Mouse (Mus musculus) large intestine, adult 2 months (tissue): Measurements from ENCODE around the gene Rgs9. TPM values are rescaled to one million over a fixed set of nuclear protein-coding genes. Genes with fewer than 3 reads are reported as not detected.
"Not testable (repeated sequence)": the region's sequence is repeated elsewhere in the genome, so short reads cannot be mapped to it uniquely, and the experiment has no call there.

Source experiments
- DNase-seq: peaks from one replicate; pipeline ENCODE4 v3.0.0-alpha.2; 2012; ENCODE audit warnings: low read depth, low spot score
- WGBS: fragments of 180-500 bp; shearing (Covaris S2); methylation state at CpG from one replicate; pipeline ENCODE4 v1.1.7; 2018; 5-methylcytosine and 5-hydroxymethylcytosine counted together
- polyA plus RNA-seq: library from polyadenylated mRNA; depleted of rRNA; stranded (reverse); fragments of >200 nt; gene quantifications from 2 replicates; pipeline ENCODE4 v1.2.3, GENCODE M21; 2012; rRNA removed

The Rgs9 gene
- 2.0 and 3.3 TPM in 2 replicates for polyA plus RNA-seq

DNA sequence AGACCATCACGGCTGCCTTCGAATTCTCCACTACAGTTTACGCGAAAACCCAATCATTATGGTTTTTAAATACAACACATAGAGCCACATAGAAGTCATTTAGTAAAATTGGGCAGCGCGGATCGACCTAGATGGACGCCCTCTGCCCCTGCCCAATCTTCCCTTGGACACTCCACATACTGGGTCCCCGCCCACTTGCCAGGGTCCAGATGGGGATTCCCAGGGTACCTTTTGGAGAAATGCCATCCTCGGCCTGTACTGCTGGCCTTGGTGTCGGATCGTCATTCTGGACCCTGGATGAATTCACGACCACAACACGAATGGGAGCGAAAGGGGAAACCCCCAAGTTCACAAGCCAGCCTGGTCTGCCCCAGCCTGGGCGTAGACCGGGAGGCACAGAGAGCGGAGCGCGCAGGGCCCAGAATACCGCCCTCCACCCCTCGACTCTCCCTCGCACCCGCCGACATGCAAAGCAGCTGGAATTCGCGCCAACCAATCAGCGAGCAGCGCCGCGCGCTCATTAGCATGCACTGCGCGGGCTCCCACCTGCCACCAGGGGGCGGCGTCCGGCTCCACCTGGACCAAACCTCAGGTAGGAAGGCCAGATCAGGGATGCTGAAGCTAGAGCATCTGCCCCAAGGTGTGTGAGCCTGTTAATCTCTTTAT, at the start of gene Rgs9:
Rgs9 (minus strand) TSS at position 420 of the 666 bp plus-strand sequence.
- WGBS: 5% methylated on average over 37 of the region's 37 CpGs
- peak; percentile 64 for DNase-seq

DNA sequence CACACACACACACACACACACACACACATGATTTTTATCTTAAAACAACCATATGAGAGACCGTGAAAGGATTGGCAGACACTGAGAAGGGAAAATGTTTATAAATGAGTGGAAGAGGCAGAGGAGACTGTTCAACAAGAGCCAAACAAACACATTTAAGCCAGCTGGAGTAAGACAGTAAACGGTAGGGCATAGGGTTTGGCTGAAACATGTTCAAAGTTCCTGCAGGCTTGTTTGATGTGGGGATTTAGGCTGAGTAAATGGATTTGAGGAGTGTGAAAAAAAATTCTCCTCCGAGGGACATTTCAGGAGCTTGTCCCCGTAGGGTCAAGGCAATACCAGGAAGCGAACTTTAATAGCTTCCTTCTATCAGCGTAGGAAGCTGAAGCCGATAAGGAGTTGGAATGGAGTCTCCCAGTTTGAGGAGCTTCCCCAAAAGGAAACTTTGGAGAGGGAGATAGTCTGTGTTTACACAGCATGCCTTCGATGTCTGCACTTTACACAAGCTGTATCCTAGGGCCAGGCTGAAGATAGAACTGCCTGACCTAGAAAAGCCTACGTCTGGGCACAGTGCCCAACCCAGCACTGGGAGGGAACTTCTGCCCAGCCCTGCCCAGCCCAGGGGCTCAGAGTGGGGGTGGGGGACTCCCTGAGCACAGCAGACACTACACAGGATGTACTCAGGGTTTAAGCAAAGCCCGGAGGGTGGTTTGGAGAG, 49.5 kb upstream of the Rgs9 start:
- DNase-seq: no peak
- WGBS: 4% methylated on average over 10 of the region's 10 CpGs

DNA sequence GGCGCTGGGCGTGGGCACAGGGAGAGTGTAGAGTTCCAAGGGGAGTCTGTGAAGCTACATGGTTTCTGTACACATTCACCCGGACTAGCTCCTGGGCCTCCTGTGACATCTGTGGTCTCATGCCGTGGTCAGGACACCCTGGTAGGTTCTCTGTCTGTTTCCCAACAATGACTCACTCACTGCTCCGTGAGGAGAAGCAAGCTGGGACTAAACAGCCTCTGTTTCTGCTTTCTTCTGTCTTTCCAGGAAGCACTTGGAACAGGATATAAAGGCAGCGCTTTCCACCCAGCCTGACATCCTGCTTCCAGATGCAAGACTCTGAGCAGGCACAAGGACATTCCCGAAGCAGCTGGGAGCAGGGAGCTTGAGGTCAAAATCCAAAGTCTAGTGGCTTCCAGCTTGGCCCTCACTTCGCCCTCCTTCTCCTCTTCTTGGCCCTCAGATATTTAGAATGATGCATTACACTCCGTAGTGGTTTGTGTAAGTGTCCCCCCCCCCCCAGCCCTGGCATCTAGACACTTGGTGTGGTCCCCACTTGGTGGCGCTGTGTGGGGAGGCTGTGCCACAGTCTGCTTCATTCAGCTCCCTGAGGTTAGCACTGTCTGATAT, 46.2 kb upstream of the Rgs9 start:
- no peak for DNase-seq

DNA sequence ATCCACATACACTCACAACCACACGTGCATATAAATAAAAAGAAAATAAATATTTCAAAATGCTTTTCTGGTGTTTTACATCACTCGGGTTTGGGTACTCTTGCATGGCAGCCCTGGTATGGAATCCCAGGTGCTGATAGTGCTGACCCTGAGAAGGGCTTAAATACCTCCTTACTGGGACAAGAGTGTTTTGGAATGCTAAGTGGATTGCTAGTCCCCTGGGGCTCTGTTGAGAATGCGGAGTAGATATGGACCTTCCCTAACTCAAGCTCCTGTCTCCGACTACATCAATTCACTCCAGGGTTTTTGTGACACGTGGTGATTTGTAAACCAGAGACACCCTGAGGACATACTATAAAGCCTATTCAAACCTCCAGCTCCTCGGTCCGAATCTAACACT, 45.6 kb upstream of the Rgs9 start:
- WGBS: 59% methylated on average over 7 of the region's 7 CpGs
- DNase-seq: no peak

More for the DNA sequence above, 46.2 kb upstream of the Rgs9 start:
- WGBS: 21% methylated on average over 10 of the region's 10 CpGs

DNA sequence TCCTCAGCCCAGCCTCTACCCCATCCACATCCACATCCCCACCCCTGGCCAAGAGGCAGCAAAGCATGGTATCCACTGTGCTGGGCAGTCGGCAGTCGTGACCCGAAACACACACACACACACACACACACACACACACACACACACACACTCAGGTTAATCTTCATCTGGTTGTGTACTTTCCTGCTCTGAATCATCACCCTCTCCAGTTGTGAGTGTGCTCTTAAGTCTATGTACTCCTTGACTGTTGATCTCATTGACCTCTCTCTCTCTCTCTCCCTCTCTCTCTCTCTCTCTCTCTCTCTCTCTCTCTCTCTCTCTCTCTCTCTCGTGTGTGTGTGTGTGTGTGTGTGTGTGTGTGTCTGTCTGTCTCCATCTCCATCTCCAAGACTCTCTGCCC, 44.7 kb upstream of the Rgs9 start:
- WGBS: 82% methylated on average over 4 of the region's 4 CpGs
- DNase-seq: not testable (repeated sequence)

DNA sequence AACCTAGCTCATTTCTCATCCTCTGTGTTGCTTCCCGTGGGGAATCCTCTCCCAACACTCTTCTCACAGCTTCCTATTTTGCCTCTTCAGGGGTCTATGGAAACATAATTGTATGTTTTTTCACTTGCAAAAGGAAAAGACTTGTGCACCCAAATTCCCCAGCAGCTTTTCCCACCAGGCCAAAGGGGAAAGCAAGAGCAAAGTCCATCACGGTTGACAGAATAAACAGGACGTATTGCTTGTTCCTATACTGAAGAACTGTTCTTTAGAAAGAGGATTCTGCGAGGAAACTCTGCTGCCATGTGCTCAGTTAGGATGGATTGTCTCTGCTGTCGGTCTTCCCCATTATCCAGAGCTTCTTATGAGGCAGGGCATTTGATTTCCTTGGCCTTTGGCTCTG, 42.6 kb upstream of the Rgs9 start:
- no peak for DNase-seq
- 36% methylated on average over 5 of the region's 5 CpGs for WGBS

DNA sequence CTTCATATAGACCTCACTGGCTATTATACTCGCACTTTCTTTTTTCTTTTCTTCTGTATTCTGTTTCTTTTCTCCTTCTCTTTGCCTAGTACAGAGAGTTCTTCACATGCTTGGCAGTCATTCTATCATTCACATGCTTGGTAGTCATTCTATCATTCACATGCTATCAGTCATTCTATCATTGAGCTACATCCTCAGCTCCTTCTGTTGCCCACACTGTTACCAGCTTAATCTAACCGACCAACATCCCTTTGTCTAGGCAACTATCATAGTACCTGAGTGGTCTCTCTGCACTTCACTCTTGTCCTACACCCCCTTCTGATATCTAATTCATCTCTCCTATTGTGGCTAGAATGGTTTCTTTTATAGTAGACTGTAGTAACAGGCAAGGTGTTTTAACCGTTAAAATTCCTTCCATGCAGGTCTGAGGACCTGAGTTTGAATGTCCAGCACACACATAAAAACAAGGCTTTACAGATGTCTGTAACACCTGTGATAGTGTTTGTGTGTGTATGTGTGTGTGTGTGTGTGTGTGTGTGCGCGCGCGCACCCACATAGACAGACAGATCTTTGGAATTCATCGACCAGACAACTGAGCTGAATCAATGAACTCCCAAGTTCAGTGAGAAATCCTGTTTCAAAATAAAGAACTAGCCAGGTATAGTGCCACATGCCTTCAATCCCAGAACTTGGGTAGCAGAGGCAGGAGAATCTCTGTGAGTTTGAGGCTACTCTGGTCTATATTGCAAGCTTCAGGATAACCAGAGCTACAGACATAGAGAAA, 41.4 kb upstream of the Rgs9 start:
- 96% methylated on average over 8 of the region's 8 CpGs for WGBS
- no peak for DNase-seq

DNA sequence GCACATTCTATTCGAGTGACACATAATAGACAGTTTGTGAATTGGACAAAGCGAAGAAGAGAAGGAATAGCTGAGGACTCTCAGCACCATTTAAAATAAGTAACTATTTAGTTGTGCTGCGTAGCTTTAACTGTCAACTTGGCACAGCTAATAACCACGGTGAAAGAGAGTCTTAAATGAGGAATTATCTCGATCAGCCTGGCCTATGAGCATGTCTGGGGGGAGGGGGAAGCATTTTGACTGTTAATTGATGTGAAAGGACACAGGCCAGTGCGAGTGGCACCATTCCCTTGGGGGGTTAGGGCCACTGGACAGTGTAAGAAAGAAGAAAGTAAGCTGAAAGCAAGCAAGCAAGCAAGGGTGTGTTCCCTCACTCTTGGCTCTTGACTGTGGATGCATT, 38.0 kb upstream of the Rgs9 start:
- DNase-seq: no peak
- WGBS: 59% methylated on average over 6 of the region's 6 CpGs

DNA sequence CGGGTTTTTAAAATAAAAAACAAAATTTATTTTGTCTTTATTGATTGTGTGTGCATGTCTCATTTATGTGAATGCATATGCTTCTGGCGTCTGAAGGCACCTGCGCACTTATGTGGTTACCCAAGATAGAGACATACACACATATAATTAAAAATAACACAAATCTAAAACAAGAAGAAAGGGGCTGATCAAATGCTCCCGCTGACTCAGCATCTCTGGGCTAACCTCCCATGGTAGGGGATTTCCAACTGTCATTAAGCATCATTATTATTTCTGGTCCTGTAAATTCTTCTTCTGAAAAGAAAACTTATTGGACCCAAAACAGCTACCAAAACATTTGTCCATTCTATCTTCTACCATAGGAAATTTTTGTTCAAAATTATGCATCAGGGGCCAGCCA, 36.8 kb upstream of the Rgs9 start:
- 91% methylated on average over 4 of the region's 4 CpGs for WGBS
- no peak for DNase-seq

DNA sequence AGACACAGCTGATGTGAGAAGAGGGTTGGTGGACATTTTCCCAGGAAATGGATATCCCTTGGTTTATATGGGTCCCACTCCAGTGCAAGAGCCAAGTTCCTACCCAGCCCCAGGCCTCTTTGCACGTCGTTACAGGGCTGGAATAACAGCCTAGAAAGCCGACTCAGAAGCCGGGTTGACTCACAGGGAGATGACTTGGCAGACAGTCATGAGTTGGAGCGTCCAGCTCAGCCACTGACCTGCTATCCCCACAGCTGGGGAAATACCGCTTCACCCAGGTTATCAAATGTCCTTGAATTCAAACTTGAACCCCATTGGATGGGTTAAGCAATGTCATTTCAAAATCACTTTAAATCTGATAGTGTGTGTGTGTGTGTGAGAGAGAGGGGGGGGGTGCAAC, 34.8 kb upstream of the Rgs9 start:
- no peak for DNase-seq
- 60% methylated on average over 6 of the region's 6 CpGs for WGBS

DNA sequence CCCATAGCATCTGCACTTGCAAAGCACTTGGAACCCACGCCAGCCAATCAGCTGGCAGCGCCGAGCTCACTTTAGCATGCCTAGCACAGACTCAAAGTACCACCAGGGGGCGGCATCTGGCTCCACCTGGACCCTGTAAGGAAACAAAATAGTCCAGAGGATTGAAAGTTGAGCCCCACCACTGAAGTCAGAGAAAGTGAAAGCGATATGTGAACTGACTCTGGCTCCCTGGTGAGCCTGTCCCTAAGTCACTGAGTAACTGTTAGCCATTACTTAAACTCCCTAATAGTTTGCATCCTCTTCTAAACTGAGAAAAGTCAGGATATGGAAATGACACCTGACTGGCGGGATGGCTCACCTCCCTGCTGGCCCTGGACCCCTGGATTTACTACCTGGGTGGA, 33.5 kb upstream of the Rgs9 start:
- peak; percentile 93 for DNase-seq
- 3% methylated on average over 6 of the region's 6 CpGs for WGBS

DNA sequence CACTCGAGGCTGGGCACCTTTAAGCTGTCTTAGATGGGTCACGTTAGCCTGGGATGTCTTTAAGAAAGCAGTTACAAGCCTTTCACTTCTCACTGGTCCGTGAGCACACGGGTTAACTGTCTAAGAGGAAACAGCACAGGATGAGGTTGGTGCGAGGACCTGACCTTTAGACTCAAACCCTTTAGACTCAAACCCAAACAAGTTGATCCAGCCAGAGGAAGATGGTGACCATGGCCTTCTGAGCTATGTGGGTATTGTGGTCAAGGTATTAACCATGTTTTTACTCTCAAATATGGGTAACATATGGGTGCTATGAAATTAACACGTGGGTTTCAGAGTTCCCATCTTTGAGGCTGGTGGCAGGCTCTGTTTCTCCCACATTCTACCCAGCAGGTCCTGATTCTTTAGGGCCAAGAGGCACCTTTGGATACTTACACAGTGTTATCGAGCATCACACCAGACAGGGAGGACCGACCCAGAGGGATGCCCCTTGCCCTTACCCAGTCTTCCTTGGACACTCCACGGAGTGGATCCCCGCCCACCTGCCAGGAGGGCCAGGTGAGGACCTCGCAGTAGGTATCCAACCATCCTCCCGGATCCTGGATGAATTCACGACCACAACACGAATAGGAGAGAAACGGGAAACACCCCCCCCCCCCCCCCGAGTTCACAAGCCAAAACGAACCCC, 32.9 kb upstream of the Rgs9 start:
- 23% methylated on average over 17 of the region's 17 CpGs for WGBS
- DNase-seq: no peak

DNA sequence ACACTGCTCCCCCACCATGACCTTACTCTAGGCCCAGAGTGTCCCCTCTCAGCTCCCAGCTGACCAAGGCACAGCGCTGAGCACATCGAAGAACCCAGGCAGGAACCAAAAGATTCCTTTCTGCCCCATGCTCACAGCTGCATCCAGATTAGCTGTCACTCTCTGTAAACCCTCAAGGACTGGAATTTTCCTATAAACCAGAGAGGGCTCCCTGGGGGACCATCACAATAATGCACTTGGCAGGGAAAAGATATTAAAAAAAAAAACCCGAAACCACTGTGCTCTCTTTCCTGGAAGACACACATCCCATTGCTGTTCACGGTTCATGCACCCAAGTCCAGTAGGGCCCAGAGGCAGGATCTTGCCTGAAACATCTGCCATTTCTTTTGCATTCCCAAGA, 31.4 kb upstream of the Rgs9 start:
- 72% methylated on average over 4 of the region's 4 CpGs for WGBS
- no peak for DNase-seq

DNA sequence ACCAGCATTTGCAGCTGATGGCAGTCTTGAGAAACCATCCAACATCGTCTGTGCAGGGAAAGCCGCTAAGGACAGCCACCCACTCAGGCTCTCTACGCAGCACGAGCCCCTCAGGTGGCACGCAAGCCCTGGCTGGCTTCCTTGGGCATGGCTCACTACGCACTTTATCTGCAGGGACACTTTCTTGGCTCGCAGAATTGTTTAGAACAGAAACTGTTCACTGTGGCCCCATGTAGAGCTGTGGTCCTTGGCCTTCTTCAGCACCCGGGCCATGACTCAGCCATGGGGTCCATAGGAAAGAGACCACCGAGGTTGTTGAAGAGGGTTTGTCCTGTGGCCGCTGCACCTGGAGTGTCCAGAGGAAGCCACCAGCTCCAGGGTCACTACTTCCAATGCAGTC, 30.0 kb upstream of the Rgs9 start:
- WGBS: 86% methylated on average over 10 of the region's 10 CpGs
- DNase-seq: no peak

DNA sequence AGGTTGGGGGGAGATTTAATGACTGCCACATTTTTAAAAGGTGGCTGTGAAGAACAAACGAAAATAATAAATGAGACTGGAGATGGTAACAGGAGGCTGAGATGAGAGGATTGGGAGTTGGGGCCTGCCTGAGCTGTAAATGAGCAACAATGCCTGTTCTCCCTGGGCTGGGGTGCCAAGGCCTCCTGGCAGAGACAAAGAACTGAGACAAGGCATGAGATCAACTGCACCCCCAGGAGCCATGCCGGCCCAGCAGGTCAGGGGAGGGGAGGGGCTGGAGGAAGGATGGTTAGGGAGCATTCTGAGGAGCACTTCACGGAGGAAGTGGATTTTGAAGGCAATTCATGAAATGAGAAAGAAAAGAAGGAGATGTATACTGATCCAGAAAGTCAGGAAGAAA, 29.5 kb upstream of the Rgs9 start:
- no peak for DNase-seq
- WGBS: 64% methylated on average over 3 of the region's 3 CpGs

DNA sequence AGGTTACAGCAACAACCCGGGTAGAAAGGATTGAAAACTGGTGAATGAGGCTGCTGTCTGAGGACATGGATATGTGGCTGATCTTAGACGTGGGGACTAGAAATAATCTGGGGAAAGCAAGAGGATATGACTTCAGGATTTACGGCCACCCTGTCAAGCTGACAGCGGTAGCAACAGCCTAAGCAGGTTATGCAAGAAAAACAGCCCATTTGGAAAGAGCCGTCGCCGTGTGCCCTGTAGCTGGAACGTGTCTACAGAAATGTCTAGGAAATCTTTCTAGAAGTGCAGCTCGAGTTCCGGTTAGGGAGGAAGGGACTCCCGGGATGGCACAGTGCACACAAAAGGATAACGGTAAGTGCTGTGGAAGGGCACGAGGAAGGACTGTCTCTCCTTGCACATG, 28.3 kb upstream of the Rgs9 start:
- 39% methylated on average over 13 of the region's 13 CpGs for WGBS
- no peak for DNase-seq

DNA sequence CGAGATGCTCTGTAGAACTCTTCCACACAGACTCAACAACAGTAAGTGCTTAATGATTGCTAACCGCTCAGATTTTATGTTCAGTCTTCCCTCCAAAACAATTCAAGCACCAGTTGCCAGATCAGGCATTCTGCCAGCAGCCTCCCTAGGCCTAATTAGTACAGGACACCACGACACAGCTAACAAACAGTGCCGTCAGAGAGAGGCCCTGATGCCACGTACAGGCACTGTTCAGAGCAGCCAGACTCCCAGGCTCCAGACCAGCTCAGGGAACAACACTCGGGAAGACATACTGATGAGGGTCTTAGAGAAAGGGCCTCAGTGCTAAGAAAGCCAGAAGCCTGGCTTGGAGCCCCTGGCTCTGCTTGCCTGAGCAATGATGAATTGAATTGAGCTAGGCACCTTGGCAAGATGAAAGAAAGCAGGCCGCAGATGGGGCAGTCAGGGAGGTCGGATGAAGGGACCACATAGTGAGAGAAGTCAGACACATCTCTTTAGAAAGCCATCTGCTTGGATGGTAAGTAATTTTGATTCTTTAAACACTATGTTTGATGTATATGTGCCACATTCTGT, 22.5 kb upstream of the Rgs9 start:
- no peak for DNase-seq
- 55% methylated on average over 8 of the region's 8 CpGs for WGBS

DNA sequence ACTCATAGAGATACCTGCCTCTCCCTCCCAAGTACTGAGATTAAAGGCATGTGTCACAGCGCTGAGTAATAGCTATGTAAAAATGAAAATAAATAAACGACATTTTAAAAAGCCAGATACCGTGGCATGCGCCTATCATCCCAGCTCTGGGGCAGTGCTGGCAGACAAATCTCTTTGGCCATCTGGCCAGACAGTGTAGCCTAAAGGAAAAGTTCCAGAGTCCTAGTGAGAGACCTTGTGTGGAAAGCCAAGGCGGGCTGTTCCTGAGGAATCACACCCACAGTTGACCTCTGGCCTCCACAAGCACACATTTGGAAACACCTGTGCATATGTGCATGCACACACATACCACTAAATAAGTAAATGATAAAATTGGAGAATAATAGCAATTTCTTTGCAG, 22.0 kb upstream of the Rgs9 start:
- 70% methylated on average over 5 of the region's 5 CpGs for WGBS
- no peak for DNase-seq

DNA sequence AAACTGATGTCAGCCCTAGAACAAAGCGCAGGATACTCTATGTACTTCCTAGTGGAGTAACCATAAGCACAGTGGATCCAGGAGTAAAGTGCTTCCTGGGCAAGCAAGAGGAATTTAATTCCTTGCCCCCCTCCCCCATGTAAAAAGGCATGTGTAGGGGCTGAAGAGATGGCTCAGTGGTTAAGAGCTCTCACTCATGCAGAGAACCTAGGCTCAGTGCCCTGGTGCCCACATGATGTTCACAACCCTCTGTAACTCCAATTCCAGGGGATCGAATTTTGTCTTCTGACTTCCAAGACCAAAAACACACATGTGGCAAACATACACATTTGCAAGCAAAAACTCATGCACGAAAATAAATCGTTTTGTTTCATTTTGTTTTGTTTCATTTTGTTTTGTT, 21.5 kb upstream of the Rgs9 start:
- DNase-seq: no peak
- WGBS: 90% methylated on average over 4 of the region's 4 CpGs
